Mouse (Mus musculus): ENCODE results near the gene Zfp992.

The Zfp992 gene

GRCm38 (mm10) chr4:146511871-146512270, 63.0 kb downstream of the Zfp992 start:
- in situ Hi-C loops (cut with MboI, MseI), result loop anchor here (10.0 kb wide), 1 partner anchor 723 kb away; no protein-coding TSS in a partner anchor

GRCm38 (mm10) chr4:146516474-146516873, 67.7 kb downstream of the Zfp992 start:
- in situ Hi-C loops (cut with MboI, MseI), result loop anchor here (10.0 kb wide), 1 partner anchor 718 kb away; no protein-coding TSS in a partner anchor

GRCm38 (mm10) chr4:146517150-146517549, 68.3 kb downstream of the Zfp992 start:
- in situ Hi-C loops (cut with MboI, MseI), result loop anchor here (10.0 kb wide), 1 partner anchor 718 kb away; no protein-coding TSS in a partner anchor

Data from regulatory T cell (primary cell).